Mouse (Mus musculus): ENCODE data around the gene 9130409I23Rik.
"Not testable (repeated sequence)": the region's sequence is repeated elsewhere in the genome, so short reads cannot be mapped to it uniquely, and the experiment has no call there.

The 9130409I23Rik gene

GRCm38 (mm10) chr1:181022265-181022664 lies 28.8 kb upstream of the 9130409I23Rik start:
- intact Hi-C loops (cut with DNase I): no loop called here

- intact Hi-C loops (cut with DNase I): not testable (repeated sequence)
Observed at GRCm38 (mm10) chr1:181035015-181035778, 15.8 kb upstream of the 9130409I23Rik start.

- intact Hi-C loops (cut with DNase I): no loop called here
Observed at GRCm38 (mm10) chr1:181037623-181038022, 13.4 kb upstream of the 9130409I23Rik start.

GRCm38 (mm10) chr1:181039652-181040051 lies 11.4 kb upstream of the 9130409I23Rik start:
- intact Hi-C loops (cut with DNase I): loop anchor here (1.0 kb wide), 1 partner anchor 47 kb away; no protein-coding TSS in a partner anchor

- intact Hi-C loops (cut with DNase I): no loop called here
Observed at GRCm38 (mm10) chr1:181047520-181047919, 3.5 kb upstream of the 9130409I23Rik start.

GRCm38 (mm10) chr1:181049328-181049842 lies 1.7 kb upstream of the 9130409I23Rik start:
- intact Hi-C loops (cut with DNase I): no loop called here

GRCm38 (mm10) chr1:181052898-181053297 lies 1.9 kb downstream of the 9130409I23Rik start:
- intact Hi-C loops (cut with DNase I): no loop called here

GRCm38 (mm10) chr1:181061784-181062485 lies 10.9 kb downstream of the 9130409I23Rik start:
- intact Hi-C loops (cut with DNase I): no loop called here

- intact Hi-C loops (cut with DNase I): no loop called here
Observed at GRCm38 (mm10) chr1:181063991-181064390, 13.0 kb downstream of the 9130409I23Rik start.

GRCm38 (mm10) chr1:181064648-181065047 lies 13.6 kb downstream of the 9130409I23Rik start:
- intact Hi-C loops (cut with DNase I): no loop called here

- intact Hi-C loops (cut with DNase I): no loop called here
Observed at GRCm38 (mm10) chr1:181068344-181068743, 17.3 kb downstream of the 9130409I23Rik start.

GRCm38 (mm10) chr1:181069671-181070070 lies 18.6 kb downstream of the 9130409I23Rik start:
- intact Hi-C loops (cut with DNase I): no loop called here

GRCm38 (mm10) chr1:181073075-181073474 lies 22.0 kb downstream of the 9130409I23Rik start:
- intact Hi-C loops (cut with DNase I): no loop called here

GRCm38 (mm10) chr1:181084021-181084420 lies 33.0 kb downstream of the 9130409I23Rik start:
- intact Hi-C loops (cut with DNase I): no loop called here

- intact Hi-C loops (cut with DNase I): no loop called here
Observed at GRCm38 (mm10) chr1:181090048-181090447, 39.0 kb downstream of the 9130409I23Rik start.
